Mouse (Mus musculus) megakaryocyte, embryonic 14.5 days (primary cell): ENCODE measurements around the gene Trim41.

Source experiments
- FLI1 ChIP-seq: IDR thresholded peaks from 2 replicates; pipeline ENCODE4 v1.6.1; 2012; ENCODE audit warnings: low read length, inconsistent platforms, mixed read lengths
- GATA1 ChIP-seq: IDR thresholded peaks from 3 replicates; pipeline ENCODE4 v1.6.1; 2012; ENCODE audit warnings: mixed read lengths, low read length, inconsistent platforms, borderline replicate concordance

DNA sequence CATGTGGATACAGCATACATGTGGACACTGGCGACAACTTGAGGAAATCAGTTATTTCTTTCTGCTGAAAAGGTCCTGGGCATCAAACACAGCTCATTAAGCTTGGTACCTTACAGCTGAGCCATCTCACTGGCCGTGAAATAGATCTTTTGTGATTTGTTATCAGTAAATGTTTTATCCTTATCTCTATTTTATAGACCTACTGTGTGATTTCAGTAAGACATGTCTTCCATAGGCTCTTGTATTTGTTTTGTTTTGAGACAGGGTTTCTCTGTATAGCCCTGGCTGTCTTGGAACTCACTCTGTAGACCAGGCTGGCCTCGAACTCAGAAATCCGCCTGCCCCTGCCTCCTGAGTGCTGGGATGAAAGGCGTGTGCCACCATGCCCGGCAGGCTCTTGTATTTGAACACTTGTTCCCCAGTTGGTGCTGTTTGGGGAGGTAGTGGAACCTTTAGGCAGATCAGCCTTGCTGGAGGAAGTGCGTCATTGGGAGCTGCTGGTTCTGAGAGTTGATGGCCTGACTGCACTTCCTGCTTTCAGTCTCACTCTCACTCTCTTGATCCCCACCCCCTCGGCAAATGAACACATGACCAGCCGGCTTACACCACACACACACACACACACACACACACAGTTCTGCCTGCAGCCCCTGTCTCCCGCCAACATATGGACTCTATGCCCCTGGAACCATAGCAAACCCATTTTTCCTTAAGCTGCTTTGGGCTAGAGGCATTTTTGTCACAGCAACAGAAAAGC is 29.5 kb downstream of the Trim41 start:
- TF ChIP-seq GATA1, result no peak
- TF ChIP-seq FLI1, result no peak
